Mouse (Mus musculus): ENCODE results near the gene Dimt1. TPM values are rescaled to one million over a fixed set of nuclear protein-coding genes. Genes with fewer than 3 reads are reported as not detected.

Gene Dimt1
- total and polyA plus RNA-seq, 3 experiments = 35.2 to 49.1 TPM; not detected in 1

DNA sequence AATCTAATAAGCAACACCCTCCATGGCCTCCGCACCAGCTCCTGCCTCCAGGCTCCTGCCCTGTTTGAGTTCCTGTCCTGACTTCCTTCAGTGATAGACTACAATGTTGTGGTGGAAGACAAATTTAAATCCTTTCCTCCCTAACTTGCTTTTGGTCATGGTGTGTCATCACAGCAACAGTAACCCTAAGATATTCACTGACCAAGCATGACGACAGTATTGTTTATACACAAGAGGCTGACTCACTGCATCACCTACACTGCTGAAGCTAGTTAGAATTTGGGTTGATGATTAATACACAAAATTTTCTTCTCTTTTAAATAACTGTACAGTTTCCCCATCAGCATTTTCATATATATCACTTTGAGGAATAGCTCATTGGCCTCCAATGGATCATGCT lies 56.3 kb downstream of the Dimt1 start:
- no peak for DNase-seq (ENCODE audit: low read depth, low spot score)
- peaks cover 0 to 20% of the 10 kb centered on the region in 2 experiments; a peak in 3 of 4 replicates for H3K36me3 ChIP-seq (ENCODE audit: control insufficient read depth in 1 of 2, insufficient read depth in 2 of 2, low read length in 2 of 2)
- peaks cover 7 to 16% of the 10 kb centered on the region in 2 experiments for H3K4me1 ChIP-seq (ENCODE audit: control insufficient read depth in 1 of 2, insufficient read depth in 2 of 2, low read length in 2 of 2)
- no peak for TF ChIP-seq TBP (IDR thresholded peaks at IDR 0.05; ENCODE audit: low read depth, low read length)
- TF ChIP-seq BHLHE40 (IDR thresholded peaks at IDR 0.05; ENCODE audit: borderline replicate concordance, low read depth, low read length) = no peak
- no peak for TF ChIP-seq RAD21 (IDR thresholded peaks at IDR 0.05; ENCODE audit: low read depth, low read length)
- no peak for TF ChIP-seq USF2 (IDR thresholded peaks at IDR 0.05; ENCODE audit: borderline replicate concordance in 1 of 2, insufficient read depth in 1 of 2, low read depth in 1 of 2, low read length in 2 of 2)
- TF ChIP-seq EP300 (IDR thresholded peaks at IDR 0.05; ENCODE audit: low read depth in 1 of 2, low read length in 2 of 2) = no peak
- no peak for TF ChIP-seq POLR2AphosphoS2 (IDR thresholded peaks at IDR 0.05; ENCODE audit: low read length)
- TF ChIP-seq ELF1 (IDR thresholded peaks at IDR 0.05; ENCODE audit: low read depth, low read length) = no peak
- no peak for TF ChIP-seq ZNF384 (IDR thresholded peaks at IDR 0.05; ENCODE audit: low read depth, low read length)
- no peak for TF ChIP-seq MAX (IDR thresholded peaks at IDR 0.05; ENCODE audit: low read length)
- TF ChIP-seq MAFK (IDR thresholded peaks at IDR 0.05; ENCODE audit: borderline replicate concordance, low read depth, low read length) = no peak
- no peak for TF ChIP-seq E2F4 (IDR thresholded peaks at IDR 0.05; ENCODE audit: borderline replicate concordance, low read depth, low read length)
- no peak for TF ChIP-seq NELFE (IDR thresholded peaks at IDR 0.05; ENCODE audit: low read depth, low read length)
- no peak for TF ChIP-seq TCF12 (IDR thresholded peaks at IDR 0.05; ENCODE audit: low read depth, low read length)
- H3K27me3 ChIP-seq (ENCODE audit: control insufficient read depth in 1 of 2, insufficient read depth in 2 of 2, low read length in 2 of 2) = no peaks in the 10 kb centered on the region
- H3K9ac ChIP-seq (ENCODE audit: control insufficient read depth, low read depth, low read length, poor library complexity, severe bottlenecking) = no peak overlapping the region
- peaks cover 45% of the 10 kb centered on the region for H3K79me2 ChIP-seq (ENCODE audit: control insufficient read depth, insufficient read depth, low read length, poor library complexity)
- no peaks in the 10 kb centered on the region for H3K9me3 ChIP-seq (replicated peaks; ENCODE audit: insufficient read depth, low read length)
- no peak overlapping the region for H3K27ac ChIP-seq (ENCODE audit: control insufficient read depth, low read depth, low read length)
- H3K4me3 ChIP-seq (ENCODE audit: control insufficient read depth in 1 of 2, insufficient read depth in 1 of 2, low read depth in 2 of 2, low read length in 2 of 2) = no peak overlapping the region

DNA sequence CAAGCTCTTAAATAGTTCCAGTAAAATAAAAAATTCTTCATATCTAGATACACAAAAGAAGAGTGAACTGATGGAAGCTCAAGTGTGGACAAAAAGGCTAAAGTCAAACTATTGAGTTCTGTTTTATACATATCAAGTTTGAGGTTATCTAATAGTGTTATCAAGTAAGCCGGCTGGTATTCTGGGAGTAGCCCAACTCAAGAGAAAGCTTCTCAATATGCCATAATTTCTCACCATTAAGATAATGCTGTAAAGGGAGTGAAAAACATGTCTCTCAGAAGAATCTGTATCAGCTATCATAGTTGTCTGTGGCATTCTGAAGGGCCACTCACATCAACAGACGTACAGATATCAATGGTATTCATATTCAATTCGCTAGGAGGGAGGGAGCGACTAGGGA lies 61.2 kb downstream of the Dimt1 start:
- H3K79me2 ChIP-seq (ENCODE audit: control insufficient read depth, insufficient read depth, low read length, poor library complexity) = peaks cover 61% of the 10 kb centered on the region
- H3K4me3 ChIP-seq (ENCODE audit: control insufficient read depth in 1 of 2, insufficient read depth in 1 of 2, low read depth in 2 of 2, low read length in 2 of 2) = no peak overlapping the region
- peaks cover 20 to 38% of the 10 kb centered on the region in 2 experiments for H3K4me1 ChIP-seq (ENCODE audit: control insufficient read depth in 1 of 2, insufficient read depth in 2 of 2, low read length in 2 of 2)
- H3K9ac ChIP-seq (ENCODE audit: control insufficient read depth, low read depth, low read length, poor library complexity, severe bottlenecking) = no peak overlapping the region
- H3K27me3 ChIP-seq (ENCODE audit: control insufficient read depth in 1 of 2, insufficient read depth in 2 of 2, low read length in 2 of 2) = no peaks in the 10 kb centered on the region
- H3K27ac ChIP-seq (ENCODE audit: control insufficient read depth, low read depth, low read length) = 0 out of 2 replicates have a peak overlapping the region, but pooled peaks have one; percentile 4
- no peak for DNase-seq (ENCODE audit: low read depth, low spot score)
- H3K36me3 ChIP-seq (ENCODE audit: control insufficient read depth in 1 of 2, insufficient read depth in 2 of 2, low read length in 2 of 2) = peaks cover 0 to 48% of the 10 kb centered on the region in 2 experiments; a peak in 3 of 4 replicates
- TF ChIP-seq CHD2 (IDR thresholded peaks at IDR 0.05; ENCODE audit: low read length) (no peak), GABPA (IDR thresholded peaks at IDR 0.05; ENCODE audit: low read depth, low read length) (no peak), JUND (IDR thresholded peaks at IDR 0.05; ENCODE audit: low read depth, low read length) (no peak), ETS1 (IDR thresholded peaks at IDR 0.05; ENCODE audit: low read depth, low read length) (no peak), MXI1 (IDR thresholded peaks at IDR 0.05; ENCODE audit: low read depth, low read length) (no peak), TBP (IDR thresholded peaks at IDR 0.05; ENCODE audit: low read depth, low read length) (no peak), GATA1 (IDR thresholded peaks at IDR 0.05; ENCODE audit: low read depth, low read length) (peak; percentile 67), MYB (IDR thresholded peaks at IDR 0.05; ENCODE audit: low read depth, low read length) (no peak), MAZ (IDR thresholded peaks at IDR 0.05; ENCODE audit: low read depth, low read length) (no peak), TCF12 (IDR thresholded peaks at IDR 0.05; ENCODE audit: low read depth, low read length) (0 out of 2 replicates have a peak, but pooled peaks have one; percentile 11), RAD21 (IDR thresholded peaks at IDR 0.05; ENCODE audit: low read depth, low read length) (no peak), NELFE (IDR thresholded peaks at IDR 0.05; ENCODE audit: low read depth, low read length) (no peak), EP300 (IDR thresholded peaks at IDR 0.05; ENCODE audit: low read depth in 1 of 2, low read length in 2 of 2) (peak; percentile 14 to 40; a peak in 1 of 4 replicates), SIN3A (IDR thresholded peaks at IDR 0.05; ENCODE audit: low read length) (0 out of 2 replicates have a peak, but pooled peaks have one; percentile 34), MAX (IDR thresholded peaks at IDR 0.05; ENCODE audit: low read length) (no peak)
- no peaks in the 10 kb centered on the region for H3K9me3 ChIP-seq (replicated peaks; ENCODE audit: insufficient read depth, low read length)
